Mouse (Mus musculus) colon, adult 2 months (tissue): Measurements from ENCODE around the gene Olfr710. TPM values are rescaled to one million over a fixed set of nuclear protein-coding genes. Genes with fewer than 3 reads are reported as not detected.

Experiments
- polyA plus RNA-seq: library from polyadenylated mRNA; depleted of rRNA; stranded (reverse); fragments of >200 nt; gene quantifications from 2 replicates; pipeline ENCODE4 v1.2.3, GENCODE M21; 2012; rRNA removed

The Olfr710 gene
- polyA plus RNA-seq: not detected in 2 replicates

GRCm38 (mm10) chr7:106948212-106948611 lies at the start of gene Olfr710:
TSS of gene Olfr710 (minus strand) at chr7:106948312.

GRCm38 (mm10) chr7:106975353-106975752 lies 27.2 kb upstream of the Olfr710 start, which contains the start of gene Olfr711:
TSS of gene Olfr711 (minus strand) at chr7:106975453.

GRCm38 (mm10) chr7:106963837-106964236 lies 15.7 kb upstream of the Olfr710 start, which contains the start of gene Olfr6:
TSS of gene Olfr6 (minus strand) at chr7:106963937.

GRCm38 (mm10) chr7:106932119-106932518 lies 16.0 kb downstream of the Olfr710 start, which contains the start of gene Olfr709-ps1:
TSS of gene Olfr709-ps1 (minus strand) at chr7:106932219.

GRCm38 (mm10) chr7:106907676-106908075 lies 40.4 kb downstream of the Olfr710 start, which contains the start of gene Olfr1532-ps1:
TSS of gene Olfr1532-ps1 (plus strand) at chr7:106908001.

DNA sequence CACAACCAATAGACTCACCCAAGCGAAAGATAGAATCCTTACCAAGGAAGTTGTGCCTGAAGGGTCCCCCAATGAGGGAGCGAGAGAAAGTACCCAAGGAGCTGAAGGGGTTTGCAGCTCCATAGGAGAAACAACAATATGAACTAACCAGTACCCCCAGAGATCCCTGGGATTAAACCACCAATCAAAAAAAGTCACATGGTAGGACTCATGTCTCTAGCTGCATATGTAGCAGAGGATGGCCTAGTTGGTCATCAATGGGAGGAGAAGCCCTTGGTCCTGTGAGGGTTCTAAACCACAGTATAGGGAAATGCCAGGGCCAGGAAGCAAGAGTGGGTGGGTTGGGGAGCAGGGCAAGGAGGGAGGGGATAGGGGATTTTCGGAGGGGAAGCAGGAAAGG lies 47.0 kb downstream of the Olfr710 start, which contains the start of gene Olfr707:
Olfr707 (minus strand) TSS at position 101 of the 400 bp plus-strand sequence.

Other genes starting within 250 kb of the Olfr710 start
- gene Olfr695, start 231.9 kb downstream of the Olfr710 start, polyA plus RNA-seq: not detected in 2 replicates
- gene Olfr697, start 205.9 kb downstream of the Olfr710 start, polyA plus RNA-seq: not detected in 2 replicates
- gene Olfr698, start 192.9 kb downstream of the Olfr710 start, polyA plus RNA-seq: not detected in 2 replicates
- gene Olfr699, start 155.1 kb downstream of the Olfr710 start, polyA plus RNA-seq: not detected in 2 replicates
- not detected in 2 replicates for gene Olfr700, start 139.5 kb downstream of the Olfr710 start, polyA plus RNA-seq
- not detected in 2 replicates for gene Olfr701, start 134.2 kb downstream of the Olfr710 start, polyA plus RNA-seq
- not detected in 2 replicates for gene Olfr702, start 114.4 kb downstream of the Olfr710 start, polyA plus RNA-seq
- not detected in 2 replicates for gene Olfr703, start 105.0 kb downstream of the Olfr710 start, polyA plus RNA-seq
- gene Olfr704, start 85.1 kb downstream of the Olfr710 start, polyA plus RNA-seq: not detected in 2 replicates
- not detected in 2 replicates for gene Olfr705, start 71.4 kb downstream of the Olfr710 start, polyA plus RNA-seq
- gene Olfr706, start 60.1 kb downstream of the Olfr710 start, polyA plus RNA-seq: not detected in 2 replicates
- not detected in 2 replicates for gene Olfr707, start 47.1 kb downstream of the Olfr710 start, polyA plus RNA-seq
- not detected in 2 replicates for gene Olfr1532-ps1, start 40.3 kb downstream of the Olfr710 start, polyA plus RNA-seq
- gene Olfr709-ps1, start 16.1 kb downstream of the Olfr710 start, polyA plus RNA-seq: not detected in 2 replicates
- not detected in 2 replicates for gene Olfr6, start 15.6 kb upstream of the Olfr710 start, polyA plus RNA-seq
- gene Olfr711, start 27.1 kb upstream of the Olfr710 start, polyA plus RNA-seq: not detected in 2 replicates
- gene Olfr2, start 57.8 kb upstream of the Olfr710 start, polyA plus RNA-seq: not detected in 2 replicates
- gene Olfr713, start 82.9 kb upstream of the Olfr710 start, polyA plus RNA-seq: not detected in 2 replicates
- not detected in 2 replicates for gene Olfr714, start 122.7 kb upstream of the Olfr710 start, polyA plus RNA-seq
- gene Olfr17, start 144.9 kb upstream of the Olfr710 start, polyA plus RNA-seq: not detected in 2 replicates
- gene Olfr715b, start 162.1 kb upstream of the Olfr710 start, polyA plus RNA-seq: not detected in 2 replicates
- not detected in 2 replicates for gene Olfr715, start 182.8 kb upstream of the Olfr710 start, polyA plus RNA-seq
- gene Olfr716, start 190.0 kb upstream of the Olfr710 start, polyA plus RNA-seq: not detected in 2 replicates
- gene Nlrp14, start 218.7 kb upstream of the Olfr710 start, polyA plus RNA-seq: not detected in 2 replicates